Mouse (Mus musculus): ENCODE results near the gene C2cd4d. TPM values are rescaled to one million over a fixed set of nuclear protein-coding genes. Genes with fewer than 3 reads are reported as not detected.

C2cd4d gene
- total RNA-seq, 2 experiments from 2014 or later = not detected

- no peak for ATAC-seq (replicated peaks; ENCODE audit: low FRiP score, poor library complexity, severe bottlenecking)
These were observed 12.4 kb downstream of the C2cd4d start for GRCm38 (mm10) chr3:94374636-94375035.

DNA sequence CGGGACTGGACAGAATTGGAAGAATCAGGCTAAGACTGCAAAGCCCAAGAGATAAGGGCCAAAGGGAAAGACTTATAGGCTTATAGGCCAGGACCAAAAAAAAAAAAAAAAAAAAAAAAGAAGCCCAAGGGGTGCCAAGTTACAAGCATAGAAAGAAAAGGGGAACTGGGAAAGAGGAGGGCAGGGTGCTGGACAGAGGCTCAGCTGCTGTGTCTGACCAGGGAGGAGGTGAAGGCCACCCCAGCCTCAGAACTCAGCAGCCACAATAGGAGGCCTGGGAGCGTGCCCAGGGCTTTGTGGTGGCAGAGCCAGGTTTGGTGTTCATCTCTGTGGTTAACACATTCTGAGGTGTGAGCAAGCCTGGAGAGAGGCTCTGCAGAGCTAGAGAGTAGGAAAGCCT is 12.9 kb downstream of the C2cd4d start:
- no peak for ATAC-seq (replicated peaks; ENCODE audit: low FRiP score, poor library complexity, severe bottlenecking)

DNA sequence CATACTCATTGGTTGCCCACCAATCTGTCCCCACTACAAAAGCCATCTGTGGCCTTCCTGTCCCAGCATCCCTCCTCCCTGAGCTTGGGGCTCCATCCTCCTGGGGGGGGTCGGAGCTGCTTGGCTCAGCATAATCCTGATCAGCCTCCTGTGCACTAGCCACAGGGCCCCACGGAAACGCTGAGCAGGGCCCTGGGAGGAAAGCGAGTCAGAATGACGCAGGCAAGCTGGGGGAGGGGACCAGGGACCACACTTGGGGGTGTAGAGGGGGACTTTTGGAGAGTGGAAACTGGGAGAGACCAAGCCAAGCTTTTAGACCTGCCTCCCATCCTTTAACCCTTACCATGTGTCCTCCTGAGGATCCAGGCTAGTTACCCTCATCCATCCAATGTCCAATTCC is 13.6 kb downstream of the C2cd4d start:
- no peak for ATAC-seq (replicated peaks; ENCODE audit: low FRiP score, poor library complexity, severe bottlenecking)

DNA sequence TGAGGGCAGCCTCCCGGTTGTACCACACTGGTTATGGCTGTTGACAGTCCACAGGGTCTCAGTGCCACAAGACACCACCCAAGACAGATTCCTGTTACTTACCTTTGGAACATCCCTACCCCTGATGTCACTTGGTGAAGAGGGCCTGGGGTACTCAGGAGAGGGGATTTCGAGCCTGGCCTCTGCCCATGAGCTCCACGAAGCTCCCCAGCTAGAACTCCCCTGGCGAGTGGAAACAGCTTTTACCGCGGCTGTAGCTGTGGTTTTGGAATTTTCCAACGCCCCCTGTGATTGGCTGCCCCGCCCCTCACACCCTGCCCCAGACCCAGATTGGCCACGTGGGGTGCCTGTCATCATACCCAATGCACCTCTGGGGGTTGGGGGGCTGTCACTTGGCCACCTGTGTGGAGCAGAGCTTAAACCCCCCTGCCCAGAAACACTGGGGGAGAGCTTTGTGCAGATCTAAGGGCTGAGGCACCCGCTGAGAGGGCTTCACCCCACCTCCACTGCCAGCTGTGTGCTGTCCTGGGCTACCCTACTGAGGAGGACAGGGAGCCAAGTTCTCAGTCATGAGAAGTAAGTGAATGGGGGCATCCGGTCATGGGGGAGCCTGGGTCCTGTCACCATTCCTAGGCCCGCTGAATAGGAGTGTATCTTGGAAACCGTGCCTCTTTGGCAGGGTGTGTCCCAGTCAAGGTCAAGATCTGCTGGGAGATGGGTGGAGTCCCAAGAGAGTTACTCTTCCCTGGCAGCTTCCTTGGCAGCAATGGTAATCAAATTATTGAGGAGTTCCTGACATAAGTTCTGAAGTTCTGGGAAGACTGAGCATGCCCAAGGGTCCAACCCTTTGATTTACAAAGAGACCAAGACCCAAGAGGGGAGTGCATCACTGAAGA is 15.0 kb downstream of the C2cd4d start:
- ATAC-seq (replicated peaks; ENCODE audit: low FRiP score, poor library complexity, severe bottlenecking) = no peak

DNA sequence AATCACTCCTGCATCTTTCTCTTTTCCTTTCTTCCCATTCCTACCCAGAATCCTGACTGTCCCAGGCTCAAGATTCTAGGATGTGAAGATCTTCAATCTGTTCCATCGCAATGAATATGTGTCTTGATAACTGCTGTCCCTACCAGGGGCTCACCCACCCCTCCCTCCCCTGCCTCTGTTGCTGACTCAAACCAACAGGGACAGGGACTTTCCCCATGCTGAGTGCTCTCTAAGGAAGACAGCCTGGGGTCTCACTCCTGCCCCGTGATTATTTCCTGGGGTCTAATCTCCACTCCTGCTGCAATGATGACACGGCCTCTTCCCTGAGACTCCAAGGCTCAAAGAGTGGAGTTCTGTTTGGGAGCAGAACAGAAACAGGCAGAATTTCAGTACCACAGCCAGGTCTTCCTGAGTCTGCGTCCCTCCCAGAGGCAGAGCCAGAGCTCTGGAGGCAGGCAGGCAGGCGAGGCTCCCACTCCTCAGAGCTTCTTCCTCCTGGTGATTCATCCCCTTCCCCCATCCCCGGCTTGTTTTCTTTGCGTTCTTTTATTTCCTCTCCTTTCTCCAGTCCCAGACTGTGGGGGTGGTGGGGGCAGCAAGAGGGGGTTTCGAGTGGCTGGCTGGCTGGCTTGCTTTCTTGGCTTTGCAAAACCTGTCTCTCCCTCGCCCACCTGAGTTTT is 17.7 kb downstream of the C2cd4d start:
- no peak for ATAC-seq (replicated peaks; ENCODE audit: low FRiP score, poor library complexity, severe bottlenecking)

- ATAC-seq (replicated peaks; ENCODE audit: low FRiP score, poor library complexity, severe bottlenecking) = no peak
These were observed 20.1 kb downstream of the C2cd4d start for GRCm38 (mm10) chr3:94382308-94382707.

GRCm38 (mm10) chr3:94383476-94383875 is 21.2 kb downstream of the C2cd4d start:
- no peak for ATAC-seq (replicated peaks; ENCODE audit: low FRiP score, poor library complexity, severe bottlenecking)

DNA sequence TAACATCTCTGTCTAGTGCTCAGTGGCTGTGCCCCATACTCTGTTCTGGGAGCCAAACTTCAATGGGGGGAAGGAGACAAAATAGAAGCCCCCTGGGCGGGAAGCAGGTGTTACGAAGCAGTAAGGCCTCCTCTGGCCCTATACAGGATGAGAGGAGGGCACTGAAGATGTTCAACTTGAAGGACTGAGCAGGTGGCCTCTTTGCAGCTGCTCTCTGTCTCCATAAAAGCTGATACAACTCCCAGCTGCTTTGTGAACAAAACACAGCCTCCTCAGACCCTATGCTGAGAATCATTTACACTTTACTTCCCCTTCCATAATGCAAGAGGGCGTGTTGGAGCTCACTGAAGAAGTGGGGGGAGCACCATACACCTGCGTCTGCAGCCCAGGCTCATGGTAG is 24.4 kb downstream of the C2cd4d start:
- no peak for ATAC-seq (replicated peaks; ENCODE audit: low FRiP score, poor library complexity, severe bottlenecking)

DNA sequence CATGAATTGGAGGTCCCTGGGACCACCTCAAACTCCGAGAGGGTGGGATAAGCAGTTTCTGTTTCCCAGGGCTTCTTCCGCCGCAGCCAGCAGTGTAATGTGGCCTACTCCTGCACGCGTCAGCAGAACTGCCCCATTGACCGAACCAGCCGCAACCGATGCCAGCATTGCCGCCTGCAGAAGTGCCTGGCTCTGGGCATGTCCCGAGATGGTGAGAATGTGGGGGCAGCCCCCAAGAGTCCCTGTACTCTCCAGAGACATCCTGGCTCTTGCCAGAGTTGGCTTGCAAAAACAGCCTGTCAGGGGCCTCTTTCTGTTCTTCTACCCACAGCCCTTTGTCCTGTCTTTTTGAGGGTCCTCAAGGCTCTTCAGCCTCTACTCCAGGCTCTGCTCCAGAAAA is 25.2 kb downstream of the C2cd4d start:
- no peak for ATAC-seq (replicated peaks; ENCODE audit: low FRiP score, poor library complexity, severe bottlenecking)

DNA sequence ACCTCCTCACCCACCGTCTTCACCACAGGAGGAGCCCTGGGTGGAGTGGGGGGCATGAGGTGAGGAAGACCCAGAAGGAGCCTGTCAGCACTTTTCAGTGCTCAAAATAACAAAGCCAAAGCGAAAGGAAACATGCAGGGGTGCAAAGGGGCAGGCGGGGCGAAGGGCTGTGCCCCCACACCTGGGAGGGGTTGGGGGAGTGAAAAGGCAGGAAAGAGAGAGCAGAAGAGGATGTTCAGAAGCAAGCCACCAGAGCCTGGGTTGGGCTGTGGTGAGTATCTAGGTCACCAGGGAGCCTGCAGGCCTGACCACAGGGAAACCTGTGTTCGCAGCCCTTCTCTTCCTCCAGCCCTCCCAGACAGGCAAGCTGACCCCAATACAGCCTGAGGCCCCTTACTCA is 25.8 kb downstream of the C2cd4d start:
- ATAC-seq (replicated peaks; ENCODE audit: low FRiP score, poor library complexity, severe bottlenecking) = no peak

GRCm38 (mm10) chr3:94389420-94389819 is 27.2 kb downstream of the C2cd4d start:
- ATAC-seq (replicated peaks; ENCODE audit: low FRiP score, poor library complexity, severe bottlenecking) = no peak

GRCm38 (mm10) chr3:94391001-94391400 is 28.8 kb downstream of the C2cd4d start:
- ATAC-seq (replicated peaks; ENCODE audit: low FRiP score, poor library complexity, severe bottlenecking) = no peak

GRCm38 (mm10) chr3:94392128-94392527 is 29.9 kb downstream of the C2cd4d start:
- no peak for ATAC-seq (replicated peaks; ENCODE audit: low FRiP score, poor library complexity, severe bottlenecking)

DNA sequence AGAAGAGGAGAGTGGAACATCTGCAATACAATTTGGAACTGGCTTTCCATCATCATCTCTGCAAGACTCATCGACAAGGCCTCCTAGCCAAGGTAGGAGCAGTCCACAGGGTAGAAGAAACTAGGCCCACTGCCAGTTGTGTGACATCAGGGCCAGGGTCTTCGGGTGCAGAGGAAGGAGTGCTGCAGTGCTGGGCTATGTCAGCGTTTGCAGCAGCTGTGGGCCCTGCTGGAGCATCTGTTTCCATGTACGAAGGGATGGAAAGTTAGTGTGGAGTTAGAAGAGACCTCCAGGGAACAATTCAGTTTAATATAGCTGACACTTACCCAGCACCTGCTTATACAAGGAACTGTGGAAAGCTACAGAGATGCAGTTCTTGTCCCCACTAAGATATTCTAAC is 30.8 kb downstream of the C2cd4d start:
- no peak for ATAC-seq (replicated peaks; ENCODE audit: low FRiP score, poor library complexity, severe bottlenecking)

GRCm38 (mm10) chr3:94396336-94396735 is 34.1 kb downstream of the C2cd4d start:
- ATAC-seq (replicated peaks; ENCODE audit: low FRiP score, poor library complexity, severe bottlenecking) = no peak

- no peak for ATAC-seq (replicated peaks; ENCODE audit: low FRiP score, poor library complexity, severe bottlenecking)
These were observed 34.6 kb downstream of the C2cd4d start for GRCm38 (mm10) chr3:94396851-94397250.

DNA sequence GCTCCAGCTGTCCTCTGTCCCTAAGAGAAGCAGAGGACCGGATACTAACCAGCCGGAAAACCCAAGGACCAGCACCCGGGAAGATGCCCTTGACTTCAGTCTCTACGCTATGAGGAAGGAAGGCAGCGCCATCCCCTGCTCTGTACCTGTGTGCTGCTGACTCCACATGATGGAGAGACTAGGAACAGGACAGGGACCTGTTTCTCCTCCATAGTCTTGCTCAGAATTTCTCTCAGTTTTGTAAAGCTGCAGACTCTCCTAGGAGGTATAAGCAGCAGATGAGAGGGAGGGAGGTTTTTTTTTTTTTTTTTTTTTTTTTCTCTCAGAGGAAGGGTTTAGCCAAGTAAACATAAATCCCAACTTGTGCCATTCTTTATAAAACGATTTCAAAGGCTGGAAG is 36.0 kb downstream of the C2cd4d start, which contains the start of gene Lingo4:
Gene Lingo4, plus strand, starts transcription at position 301 of the 400 bp plus-strand sequence.
- ATAC-seq (replicated peaks; ENCODE audit: low FRiP score, poor library complexity, severe bottlenecking) = no peak

DNA sequence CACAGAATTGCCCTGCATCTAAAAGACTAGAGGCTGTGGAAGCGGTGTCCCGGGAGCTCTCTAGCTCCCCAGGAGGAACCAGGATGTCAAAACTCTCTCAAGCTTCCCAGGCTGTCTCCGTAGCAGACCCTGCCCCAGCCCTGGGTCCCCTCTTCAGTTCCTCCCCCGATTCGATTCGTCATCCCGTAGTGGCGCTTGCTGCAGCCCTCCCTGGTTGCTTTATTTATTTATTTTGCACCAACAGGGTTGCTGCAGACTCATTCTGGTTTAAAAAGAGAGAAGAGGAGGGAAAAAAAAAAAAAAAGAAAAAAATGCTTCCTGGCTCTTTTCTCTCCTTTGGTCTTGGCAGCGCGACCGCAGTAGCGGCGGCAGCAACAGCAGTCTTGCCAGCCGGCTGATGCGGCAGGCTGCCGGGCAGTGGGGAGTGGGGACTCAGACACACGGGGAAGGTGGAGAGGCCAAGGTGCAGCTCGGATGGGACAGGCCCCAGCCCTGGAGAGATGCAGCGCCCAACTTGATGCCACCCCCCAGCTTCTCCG is 36.8 kb downstream of the C2cd4d start:
- no peak for ATAC-seq (replicated peaks; ENCODE audit: low FRiP score, poor library complexity, severe bottlenecking)

- no peak for ATAC-seq (replicated peaks; ENCODE audit: low FRiP score, poor library complexity, severe bottlenecking)
These were observed 37.5 kb downstream of the C2cd4d start for GRCm38 (mm10) chr3:94399663-94400310.

DNA sequence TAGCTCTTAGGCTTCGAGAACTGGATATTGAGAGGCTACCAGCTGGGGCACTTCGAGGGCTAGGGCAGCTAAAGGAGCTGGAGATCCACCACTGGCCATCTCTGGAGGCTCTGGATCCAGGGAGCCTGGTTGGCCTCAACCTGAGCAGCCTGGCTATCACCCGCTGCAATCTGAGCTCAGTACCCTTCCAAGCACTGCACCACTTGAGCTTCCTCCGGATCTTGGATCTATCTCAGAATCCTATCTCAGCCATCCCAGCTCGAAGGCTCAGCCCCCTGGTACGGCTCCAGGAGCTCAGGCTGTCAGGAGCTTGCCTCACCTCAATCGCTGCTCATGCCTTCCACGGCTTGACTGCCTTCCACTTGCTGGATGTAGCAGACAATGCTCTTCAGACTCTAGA is 40.2 kb downstream of the C2cd4d start:
- ATAC-seq (replicated peaks; ENCODE audit: low FRiP score, poor library complexity, severe bottlenecking) = no peak

All from erythroid progenitor cell, adult 5-6 weeks (primary cell).